Comparison of ENCODE assay signal across 16 mouse cellular contexts in the genomic region with DNA sequence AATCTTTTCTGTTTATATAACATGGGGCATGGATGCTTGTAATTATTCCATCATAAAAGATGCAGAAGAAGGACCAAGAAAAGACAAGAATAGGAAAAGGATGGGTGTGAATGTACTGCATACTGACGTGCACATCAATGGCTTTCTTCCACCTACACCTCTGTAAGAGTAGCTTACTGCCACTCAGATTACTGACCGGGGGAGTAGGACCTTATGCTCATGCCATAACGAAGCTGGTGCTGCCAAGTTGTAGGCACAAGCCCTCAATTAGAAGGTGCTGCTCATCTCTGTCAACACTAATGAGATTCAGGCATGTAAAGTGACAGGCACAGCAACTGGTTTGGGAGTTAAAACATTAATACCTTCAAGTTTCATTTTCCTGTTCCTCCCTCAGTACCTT.
"Had no signal": no experiment of that assay in that cellular context is flagged by ENCODE, and none has a peak within 500 bp of the region (broad histone marks: within the 10 kb centered on the region; RNA-seq: fewer than 3 reads in every experiment).

No protein-coding gene starts in this region.

- ATAC-seq: liver, postnatal 0 days; midbrain, embryonic 15.5 days had no signal

- H3K9me3 ChIP-seq: limb, embryonic 12.5 days; liver, embryonic 13.5 days; lung, embryonic 15.5 days; midbrain, embryonic 15.5 days; neural tube, embryonic 12.5 days; stomach, embryonic 15.5 days had no signal

- H3K4me1 ChIP-seq: limb, embryonic 12.5 days; liver, embryonic 13.5 days; lung, embryonic 15.5 days; megakaryocyte, embryonic 14.5 days; midbrain, embryonic 15.5 days; neural tube, embryonic 12.5 days; stomach, embryonic 15.5 days had no signal

- H3K9ac ChIP-seq: limb, embryonic 12.5 days; liver, embryonic 13.5 days; liver, postnatal 0 days; lung, embryonic 15.5 days; midbrain, embryonic 15.5 days; neural tube, embryonic 12.5 days; stomach, embryonic 15.5 days had no signal

- H3K4me3 ChIP-seq: limb, embryonic 12.5 days; liver, embryonic 13.5 days; lung, embryonic 15.5 days; megakaryocyte, embryonic 14.5 days; midbrain, embryonic 15.5 days; neural tube, embryonic 12.5 days; stomach, embryonic 15.5 days had no signal

- H3K4me2 ChIP-seq: limb, embryonic 12.5 days; liver, embryonic 13.5 days; lung, embryonic 15.5 days; midbrain, embryonic 11.5 days; midbrain, embryonic 15.5 days; neural tube, embryonic 12.5 days; stomach, embryonic 15.5 days had no signal

- DNase-seq: kidney, adult 18-20 months; kidney, postnatal 10 days; kidney, postnatal 4 days; liver; liver, embryonic 13.5 days; liver, postnatal 0 days; lung, postnatal 14 days; thymus, postnatal 4 days had no signal

- H3K27ac ChIP-seq: limb, embryonic 12.5 days; liver, embryonic 13.5 days; lung, embryonic 15.5 days; macrophage; midbrain, embryonic 15.5 days; neural tube, embryonic 12.5 days; stomach, embryonic 15.5 days had no signal

- H3K27me3 ChIP-seq: limb, embryonic 12.5 days; liver, embryonic 13.5 days; lung, embryonic 15.5 days; megakaryocyte, embryonic 14.5 days; midbrain, embryonic 15.5 days; neural tube, embryonic 12.5 days; stomach, embryonic 15.5 days had no signal

- H3K36me3 ChIP-seq: limb, embryonic 12.5 days; liver, embryonic 13.5 days; lung, embryonic 15.5 days; midbrain, embryonic 15.5 days; neural tube, embryonic 12.5 days; stomach, embryonic 15.5 days had no signal
